Mouse (Mus musculus) R1 (cell line): ENCODE measurements at regions not wholly inside any gene's neighbourhood (a gene's known extent, or its start where the extent isn't known, plus 50 kb on each side); places are given as distances from the start of the nearest gene placed in this dataset.
"Not testable (repeated sequence)": the region's sequence is repeated elsewhere in the genome, so short reads cannot be mapped to it uniquely, and the experiment has no call there.

Source experiments
- DNase-seq: peaks from one replicate; pipeline ENCODE4 v3.0.0-alpha.2; 2018; ENCODE audit warnings: low read depth, low spot score

DNA sequence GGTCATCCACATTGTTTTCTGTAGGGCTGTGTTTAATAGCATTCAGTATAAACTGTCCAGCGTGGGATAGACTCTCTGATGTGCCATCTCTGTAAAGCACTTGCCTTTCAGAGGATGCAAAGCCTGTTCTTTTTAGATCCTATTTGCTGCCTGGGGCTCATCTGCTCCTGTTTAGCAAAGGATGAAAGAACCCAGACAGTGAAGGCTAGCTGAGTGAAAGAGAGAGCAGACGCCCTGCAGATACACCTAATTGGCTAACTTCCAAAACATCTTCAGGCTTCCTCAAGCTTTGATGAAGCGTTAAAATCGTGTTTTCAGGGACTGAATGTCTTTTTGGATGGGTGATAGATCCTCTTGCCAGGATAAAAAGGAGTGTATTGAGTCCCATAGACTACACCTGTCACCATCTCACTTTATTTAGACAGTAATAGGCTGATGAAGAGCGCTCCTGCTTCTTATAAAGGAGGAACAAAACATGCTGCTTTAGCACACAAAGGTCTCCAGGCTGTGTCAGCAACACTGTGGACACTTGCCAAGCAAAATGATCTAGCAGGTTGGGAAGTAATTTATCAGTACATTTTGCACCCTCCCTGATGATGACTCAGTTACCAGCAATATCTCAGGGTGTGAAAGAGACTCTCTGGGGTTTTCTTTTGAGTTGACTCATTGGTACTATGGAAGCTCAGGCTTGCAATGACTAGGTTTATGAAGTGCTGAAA, 4717.3 kb downstream of the 9330182O14Rik start:
- no peak for DNase-seq

DNA sequence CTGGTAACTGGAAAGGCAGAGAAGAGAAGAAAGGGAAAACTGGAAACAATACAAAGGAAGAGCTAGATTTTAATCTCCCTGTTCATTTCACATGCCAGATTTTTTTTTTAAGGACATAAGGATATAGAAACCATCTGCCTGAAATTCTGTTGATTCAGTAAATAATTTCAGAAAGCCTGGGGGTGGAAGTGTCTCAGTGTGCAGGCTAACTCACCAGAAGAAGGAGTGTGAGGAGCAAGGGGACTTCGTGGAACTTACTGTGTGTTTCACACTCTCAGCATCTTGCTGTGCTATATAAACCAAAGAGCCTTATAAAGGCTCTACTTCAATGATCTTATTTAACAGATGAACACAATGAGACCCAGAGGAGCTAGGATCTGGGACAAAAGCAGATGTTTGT, 4722.9 kb downstream of the 9330182O14Rik start:
- DNase-seq, result no peak

DNA sequence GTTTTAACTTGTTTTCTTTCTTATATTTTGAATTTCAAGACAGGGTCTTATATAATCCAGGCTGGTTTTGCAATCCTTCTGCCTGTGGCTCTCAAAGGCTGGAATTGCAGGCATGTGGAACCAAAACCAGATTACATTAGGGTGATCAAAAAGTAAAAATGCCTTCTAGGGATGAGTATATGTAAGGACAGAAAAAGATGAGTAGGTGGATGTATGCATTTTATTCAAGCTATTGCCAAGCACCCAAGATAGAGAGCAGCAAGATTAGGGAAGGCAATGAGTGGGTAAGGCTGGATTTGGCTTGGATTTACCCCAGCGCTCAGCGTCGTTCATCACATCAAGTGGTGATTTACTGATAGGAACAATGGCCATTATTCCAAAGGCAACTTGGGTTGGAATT, 4725.2 kb downstream of the 9330182O14Rik start:
- DNase-seq, result no peak

GRCm38 (mm10) chr15:44860204-44860806, 4726.1 kb downstream of the 9330182O14Rik start:
- no peak for DNase-seq

DNA sequence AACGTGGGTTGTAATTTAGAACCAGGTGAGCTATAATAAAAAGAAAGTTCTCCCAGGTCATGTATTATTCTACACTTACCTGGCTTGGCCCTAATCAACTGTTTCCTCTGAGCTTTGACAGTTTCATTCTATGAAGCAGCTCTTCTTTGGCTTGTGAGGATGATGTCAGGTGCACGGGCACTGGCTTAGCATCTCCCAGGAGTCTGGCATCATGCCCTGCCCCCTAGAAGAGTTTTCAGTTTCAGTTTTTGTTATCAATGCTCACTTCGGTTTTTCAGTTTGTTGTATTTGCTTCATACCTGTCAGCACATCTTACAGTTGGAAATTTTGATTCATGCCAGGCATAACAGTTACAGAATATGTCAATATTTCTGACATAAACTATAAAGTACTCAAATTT, 4734.4 kb downstream of the 9330182O14Rik start:
- no peak for DNase-seq

DNA sequence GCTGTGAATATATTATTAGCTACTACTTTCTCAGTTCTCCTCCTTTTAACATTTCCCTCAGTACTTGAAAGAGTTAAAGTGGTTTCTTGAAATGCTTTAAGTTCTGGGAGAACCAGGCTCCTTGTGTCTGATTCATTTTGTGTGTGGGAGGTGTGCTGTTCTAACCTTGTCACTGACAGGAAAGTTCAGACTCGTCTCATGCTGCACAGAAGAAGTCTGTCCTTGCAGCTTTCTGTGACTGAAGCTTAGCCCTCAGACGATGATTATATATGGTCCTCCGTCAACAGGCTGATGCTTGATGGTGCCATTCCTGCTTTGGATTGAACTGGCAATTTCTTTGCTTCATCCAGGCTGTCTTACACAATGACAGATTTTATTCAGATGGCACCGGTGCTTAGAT, 4734.9 kb downstream of the 9330182O14Rik start:
- DNase-seq, result no peak

DNA sequence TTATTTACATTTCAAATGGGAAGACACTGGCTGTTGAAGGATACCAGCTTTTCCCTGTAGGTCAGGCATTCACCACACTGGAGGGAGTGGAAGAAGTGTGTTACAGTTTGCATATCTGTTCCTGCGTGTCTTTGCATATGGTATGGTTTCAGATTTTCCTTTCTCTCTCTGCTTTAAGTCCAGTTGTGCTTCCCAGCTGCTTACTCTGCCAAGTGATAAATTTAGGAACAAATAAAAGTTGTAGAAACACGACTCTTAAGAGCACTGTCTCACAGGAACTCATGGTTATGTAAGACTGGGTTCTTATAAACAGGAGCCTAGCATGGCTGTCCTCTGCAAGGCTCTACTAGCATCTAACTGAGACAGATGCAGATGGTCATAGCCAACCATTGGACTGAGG, 4735.5 kb downstream of the 9330182O14Rik start:
- DNase-seq, result no peak

GRCm38 (mm10) chr15:44870934-44871333, 4736.8 kb downstream of the 9330182O14Rik start:
- DNase-seq, result not testable (repeated sequence)

- no peak for DNase-seq
Measured at GRCm38 (mm10) chr15:44882219-44882618, 4748.1 kb downstream of the 9330182O14Rik start.

GRCm38 (mm10) chr15:44891544-44891943, 4757.4 kb downstream of the 9330182O14Rik start:
- DNase-seq, result peak; percentile 22

DNA sequence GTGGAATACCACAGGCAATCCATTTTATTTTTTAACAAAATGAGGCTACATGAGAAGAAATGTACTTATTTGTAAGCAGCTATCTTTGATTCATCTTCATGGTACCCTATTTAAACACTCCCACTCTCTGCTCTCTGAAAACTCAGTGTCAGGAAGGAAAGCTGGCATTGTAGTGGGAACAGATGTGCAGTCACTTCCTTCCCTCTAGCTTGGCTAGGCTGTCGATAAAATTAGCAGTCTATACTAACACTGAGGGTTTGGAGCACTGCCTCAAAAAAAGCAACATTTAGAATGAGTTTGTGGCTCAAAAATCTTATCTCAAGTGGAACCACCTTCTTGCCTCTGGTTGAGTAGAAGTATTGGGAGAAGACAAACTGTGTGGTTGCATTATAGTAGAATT, 4762.1 kb downstream of the 9330182O14Rik start:
- DNase-seq, result no peak

DNA sequence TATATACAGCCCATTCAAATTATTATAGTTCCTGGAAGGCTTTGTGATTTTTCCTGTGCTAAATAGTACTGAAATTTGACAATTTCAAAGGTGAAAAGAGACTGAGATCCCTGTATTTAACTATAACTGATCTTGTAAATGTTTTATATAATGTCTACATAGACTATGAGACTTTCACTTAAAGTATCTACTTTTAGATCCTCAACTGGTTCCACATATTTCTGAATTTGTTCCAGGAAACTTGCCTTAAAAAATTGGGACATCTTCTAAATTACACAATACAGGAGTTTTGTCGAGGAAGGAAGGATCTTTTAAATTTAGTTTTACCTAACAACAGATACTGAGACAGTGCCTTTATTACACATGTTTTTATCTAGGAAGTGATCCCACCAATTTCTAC, 4763.4 kb downstream of the 9330182O14Rik start:
- no peak for DNase-seq

- no peak for DNase-seq
Measured at GRCm38 (mm10) chr15:44907133-44907532, 4773.0 kb downstream of the 9330182O14Rik start.

DNA sequence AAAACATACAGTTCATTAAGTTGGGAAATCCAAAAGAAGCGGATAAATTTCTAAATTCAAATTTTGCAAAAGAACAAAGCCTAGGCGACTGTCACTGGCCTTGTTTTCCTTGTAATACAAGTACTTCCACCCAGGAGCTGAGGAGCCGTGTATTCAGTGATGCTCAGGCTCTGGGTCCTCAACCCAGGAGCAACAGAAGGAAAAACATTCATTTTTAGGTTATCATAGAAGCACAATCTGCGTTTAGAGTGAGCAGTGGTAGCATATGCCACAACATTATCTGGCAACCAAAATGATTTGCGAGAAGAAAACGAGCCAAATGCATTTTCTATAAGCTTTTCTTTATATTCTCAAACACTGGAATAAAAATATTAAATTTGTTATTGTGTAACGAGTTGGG, 4779.3 kb downstream of the 9330182O14Rik start:
- DNase-seq, result no peak

DNA sequence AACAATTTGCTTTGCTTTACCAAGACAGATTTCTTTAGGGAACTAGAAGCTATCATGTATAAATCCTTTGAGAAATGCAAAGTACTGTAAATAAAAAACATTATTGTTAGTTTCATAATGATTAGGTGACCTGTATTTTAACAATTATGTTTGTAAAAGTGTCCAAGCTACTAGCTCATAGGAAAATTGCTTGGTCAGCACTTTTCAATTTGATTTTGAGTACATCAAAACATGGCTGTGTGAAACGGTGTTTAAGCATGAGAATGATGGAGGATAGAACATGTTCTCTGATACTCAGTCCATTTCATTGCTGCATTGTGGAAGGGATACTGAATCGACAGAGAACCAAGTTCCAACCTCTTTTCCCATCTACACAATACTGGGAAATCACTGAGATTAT, 4780.8 kb downstream of the 9330182O14Rik start:
- no peak for DNase-seq

DNA sequence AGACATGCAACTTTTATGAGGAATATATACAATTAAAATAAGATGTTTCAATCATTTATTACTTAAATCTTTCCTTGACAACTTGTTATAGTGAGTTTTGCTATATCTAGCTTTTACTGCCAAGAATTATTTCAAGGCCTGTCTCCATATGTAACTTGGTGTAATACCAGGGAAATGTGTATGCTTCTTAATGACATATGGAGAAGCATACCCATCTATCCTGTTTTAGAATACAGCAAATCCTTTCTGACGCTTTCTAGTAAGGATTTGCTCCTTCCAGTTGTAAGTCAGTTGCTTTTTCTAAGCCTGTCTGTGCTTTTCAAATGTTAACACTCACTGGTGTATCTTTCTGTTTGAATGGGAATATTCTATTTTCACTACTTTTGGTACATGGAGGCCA, 4782.3 kb downstream of the 9330182O14Rik start:
- DNase-seq, result no peak

DNA sequence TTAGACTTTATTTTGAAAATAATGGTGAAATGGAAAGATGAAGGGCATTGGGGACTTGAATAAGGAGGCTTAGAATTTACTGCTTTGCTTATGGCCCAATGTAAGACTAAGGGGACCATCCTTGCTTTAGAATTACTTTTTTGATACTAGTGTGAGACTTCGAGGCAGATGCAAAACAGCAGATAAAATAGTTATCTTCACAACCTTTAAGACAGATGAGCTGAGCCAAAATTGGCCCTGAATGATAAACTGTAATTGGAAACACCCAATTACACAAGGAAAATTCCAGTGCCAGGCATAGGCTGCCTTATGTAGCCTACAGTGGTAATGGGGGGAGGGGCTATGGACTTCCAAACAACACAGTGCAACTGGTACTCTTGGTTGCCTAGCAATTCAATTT, 4790.5 kb downstream of the 9330182O14Rik start:
- no peak for DNase-seq

DNA sequence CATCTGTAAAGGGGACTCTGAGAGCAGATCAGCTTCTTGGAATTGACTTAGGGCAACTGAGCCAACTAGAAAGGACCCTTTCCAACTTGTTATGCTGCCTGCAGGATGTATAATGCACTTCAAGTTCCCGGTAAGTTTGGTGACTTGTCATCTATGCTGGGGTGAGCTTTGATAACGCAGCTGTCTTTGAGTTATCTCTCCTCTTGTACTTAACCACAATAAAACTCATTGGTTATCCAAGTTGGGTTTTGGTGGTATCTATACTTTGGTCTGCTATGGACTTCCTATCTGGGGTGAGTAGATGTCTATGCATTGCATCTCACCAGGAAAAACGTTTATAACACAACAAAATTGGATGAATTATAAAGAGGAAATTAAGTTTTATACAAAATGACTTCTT, 4792.9 kb downstream of the 9330182O14Rik start:
- DNase-seq, result no peak

- DNase-seq, result no peak
Measured at GRCm38 (mm10) chr15:44948626-44949025, 4814.5 kb downstream of the 9330182O14Rik start.

- DNase-seq, result no peak
Measured at GRCm38 (mm10) chr15:44950952-44951642, 4816.9 kb downstream of the 9330182O14Rik start.
